Mouse (Mus musculus): ENCODE results near the gene Fam122c. TPM values are rescaled to one million over a fixed set of nuclear protein-coding genes. Genes with fewer than 3 reads are reported as not detected.

Gene Fam122c
- polyA plus RNA-seq (2014; fragmentation: Nextera tagmentation; extraction: Ambion mirVana), result not detected in 2 replicates

DNA sequence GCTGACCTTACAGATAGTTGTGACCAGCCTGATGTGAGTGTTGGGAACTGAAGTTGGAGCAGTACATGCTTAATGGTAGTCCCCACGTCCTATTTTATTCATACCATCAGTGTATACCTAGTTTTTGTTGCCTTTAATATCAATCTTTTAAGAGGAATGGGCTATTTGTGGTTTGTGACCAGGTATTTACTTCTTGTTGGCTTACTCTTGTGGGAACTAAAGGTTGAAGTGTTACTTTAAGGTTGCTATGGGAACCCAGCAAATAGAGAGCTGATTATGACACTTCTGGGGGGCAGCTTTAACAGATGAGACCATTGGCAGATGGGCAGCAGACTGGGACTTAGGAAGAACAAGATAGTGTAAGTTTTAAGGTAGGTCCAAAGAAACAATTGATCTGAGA is at the start of gene Fam122c:
Gene Fam122c (plus strand): TSS at position 301 of the 400 bp plus-strand sequence.
- no peak within 1 kb of the TSS for H3K4me3 ChIP-seq (replicated peaks; ENCODE audit: low read length)
- H3K9ac ChIP-seq, result no peak within 1 kb of the TSS
- H3K4me2 ChIP-seq (replicated peaks), result no peak within 1 kb of the TSS
- ATAC-seq (ENCODE audit: low FRiP score) (no peak), DNase-seq (ENCODE audit: low spot score) (no peak)
- no peaks in the 10 kb centered on the region for H3K36me3 ChIP-seq (replicated peaks; ENCODE audit: control insufficient read depth, insufficient read depth)
- WGBS, result 56% methylated on average over 1 of the region's 1 CpGs
- no peaks in the 10 kb centered on the region for H3K9me3 ChIP-seq (ENCODE audit: control insufficient read depth, low read length)
- no peaks in the 10 kb centered on the region for H3K27me3 ChIP-seq (ENCODE audit: control insufficient read depth, insufficient read depth, low read length)
- H3K4me1 ChIP-seq (replicated peaks; ENCODE audit: control insufficient read depth, insufficient read depth, low read length), result no peaks in the 10 kb centered on the region
- H3K27ac ChIP-seq, result no peak within 1 kb of the TSS

DNA sequence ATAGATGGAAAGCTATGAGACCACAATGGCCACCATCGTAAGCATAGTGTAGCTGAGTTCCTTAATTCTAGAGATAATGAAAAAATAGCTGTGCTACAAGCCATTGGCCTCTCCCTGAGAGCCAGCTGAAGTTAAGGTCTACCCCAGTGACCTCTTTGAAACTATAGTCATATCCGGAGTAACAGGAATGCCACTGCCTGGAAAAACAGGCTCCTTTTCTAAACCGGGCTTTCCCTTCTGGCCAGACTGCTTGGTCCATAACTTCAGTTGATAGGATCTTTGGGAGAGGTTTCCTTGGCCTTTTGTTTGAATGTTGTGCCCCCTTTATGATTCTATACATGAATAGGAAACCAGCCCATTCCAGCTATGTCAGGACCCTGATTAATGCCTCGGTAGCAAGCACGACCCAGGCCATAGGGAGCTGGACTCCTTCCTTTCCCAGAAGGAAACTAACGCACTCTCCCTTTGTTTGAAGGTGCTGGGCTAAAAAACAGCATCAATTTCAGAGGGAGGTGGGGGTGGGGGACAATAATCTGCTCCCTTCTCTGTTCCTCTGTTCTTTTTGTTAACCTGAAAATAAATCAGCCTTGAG is 48.8 kb upstream of the Fam122c start:
- H3K27ac ChIP-seq, result no peak overlapping the region
- H3K4me3 ChIP-seq (replicated peaks; ENCODE audit: low read length), result no peak overlapping the region
- no peak overlapping the region for H3K9ac ChIP-seq
- no peaks in the 10 kb centered on the region for H3K4me1 ChIP-seq (replicated peaks; ENCODE audit: control insufficient read depth, insufficient read depth, low read length)
- no peak for DNase-seq (ENCODE audit: low spot score)
- WGBS, result 58% methylated on average over 6 of the region's 6 CpGs
- no peaks in the 10 kb centered on the region for H3K36me3 ChIP-seq (replicated peaks; ENCODE audit: control insufficient read depth, insufficient read depth)
- no peaks in the 10 kb centered on the region for H3K27me3 ChIP-seq (ENCODE audit: control insufficient read depth, insufficient read depth, low read length)
- no peaks in the 10 kb centered on the region for H3K9me3 ChIP-seq (ENCODE audit: control insufficient read depth, low read length)
- no peak for ATAC-seq (ENCODE audit: low FRiP score)
- no peak overlapping the region for H3K4me2 ChIP-seq (replicated peaks)

GRCm38 (mm10) chrX:53231965-53232364 is 41.3 kb upstream of the Fam122c start:
- Histone ChIP-seq H3K27me3 (ENCODE audit: control insufficient read depth, insufficient read depth, low read length) (no peaks in the 10 kb centered on the region), H3K4me2 (replicated peaks) (peak overlapping the region; percentile 51), H3K4me1 (replicated peaks; ENCODE audit: control insufficient read depth, insufficient read depth, low read length) (no peaks in the 10 kb centered on the region), H3K9me3 (ENCODE audit: control insufficient read depth, low read length) (no peaks in the 10 kb centered on the region), H3K4me3 (replicated peaks; ENCODE audit: low read length) (peak overlapping the region; percentile 28), H3K36me3 (replicated peaks; ENCODE audit: control insufficient read depth, insufficient read depth) (no peaks in the 10 kb centered on the region), H3K9ac (peak overlapping the region; percentile 40; the same call in 1 of the 2 replicates), H3K27ac (no peak overlapping the region)
- DNase-seq (ENCODE audit: low spot score) (no peak), ATAC-seq (ENCODE audit: low FRiP score) (no peak)
- 34% methylated on average over 13 of the region's 13 CpGs for WGBS

GRCm38 (mm10) chrX:53233689-53234088 is 39.5 kb upstream of the Fam122c start:
- H3K4me3 ChIP-seq (replicated peaks; ENCODE audit: low read length), result no peak overlapping the region
- no peak for DNase-seq (ENCODE audit: low spot score)
- H3K4me1 ChIP-seq (replicated peaks; ENCODE audit: control insufficient read depth, insufficient read depth, low read length), result no peaks in the 10 kb centered on the region
- no peak overlapping the region for H3K9ac ChIP-seq
- H3K9me3 ChIP-seq (ENCODE audit: control insufficient read depth, low read length), result no peaks in the 10 kb centered on the region
- no peaks in the 10 kb centered on the region for H3K27me3 ChIP-seq (ENCODE audit: control insufficient read depth, insufficient read depth, low read length)
- H3K36me3 ChIP-seq (replicated peaks; ENCODE audit: control insufficient read depth, insufficient read depth), result no peaks in the 10 kb centered on the region
- ATAC-seq (ENCODE audit: low FRiP score), result no peak
- H3K27ac ChIP-seq, result no peak overlapping the region
- H3K4me2 ChIP-seq (replicated peaks), result no peak overlapping the region
- 35% methylated on average over 3 of the region's 4 CpGs for WGBS

- Histone ChIP-seq H3K36me3 (replicated peaks; ENCODE audit: control insufficient read depth, insufficient read depth) (no peaks in the 10 kb centered on the region), H3K4me2 (replicated peaks) (no peak overlapping the region), H3K27ac (no peak overlapping the region), H3K27me3 (ENCODE audit: control insufficient read depth, insufficient read depth, low read length) (no peaks in the 10 kb centered on the region), H3K4me1 (replicated peaks; ENCODE audit: control insufficient read depth, insufficient read depth, low read length) (no peaks in the 10 kb centered on the region), H3K9ac (no peak overlapping the region), H3K4me3 (replicated peaks; ENCODE audit: low read length) (no peak overlapping the region), H3K9me3 (ENCODE audit: control insufficient read depth, low read length) (no peaks in the 10 kb centered on the region)
- 35% methylated on average over 7 of the region's 7 CpGs for WGBS
- DNase-seq (ENCODE audit: low spot score) (no peak), ATAC-seq (ENCODE audit: low FRiP score) (no peak)
Observed at GRCm38 (mm10) chrX:53236404-53236803, 36.8 kb upstream of the Fam122c start.

- no peaks in the 10 kb centered on the region for H3K4me1 ChIP-seq (replicated peaks; ENCODE audit: control insufficient read depth, insufficient read depth, low read length)
- no peak overlapping the region for H3K9ac ChIP-seq
- no peaks in the 10 kb centered on the region for H3K9me3 ChIP-seq (ENCODE audit: control insufficient read depth, low read length)
- 15% methylated on average over 2 of the region's 2 CpGs for WGBS
- no peak overlapping the region for H3K4me2 ChIP-seq (replicated peaks)
- no peak for ATAC-seq (ENCODE audit: low FRiP score)
- no peak overlapping the region for H3K27ac ChIP-seq
- H3K36me3 ChIP-seq (replicated peaks; ENCODE audit: control insufficient read depth, insufficient read depth), result no peaks in the 10 kb centered on the region
- H3K27me3 ChIP-seq (ENCODE audit: control insufficient read depth, insufficient read depth, low read length), result no peaks in the 10 kb centered on the region
- no peak overlapping the region for H3K4me3 ChIP-seq (replicated peaks; ENCODE audit: low read length)
- no peak for DNase-seq (ENCODE audit: low spot score)
Observed at GRCm38 (mm10) chrX:53237971-53238370, 35.3 kb upstream of the Fam122c start.

- DNase-seq (ENCODE audit: low spot score), result no peak
- H3K36me3 ChIP-seq (replicated peaks; ENCODE audit: control insufficient read depth, insufficient read depth), result no peaks in the 10 kb centered on the region
- no peak within 1 kb of the TSS for H3K4me3 ChIP-seq (replicated peaks; ENCODE audit: low read length)
- no peak within 1 kb of the TSS for H3K27ac ChIP-seq
- WGBS, result 73% methylated on average over 4 of the region's 4 CpGs
- H3K9me3 ChIP-seq (ENCODE audit: control insufficient read depth, low read length), result no peaks in the 10 kb centered on the region
- H3K4me1 ChIP-seq (replicated peaks; ENCODE audit: control insufficient read depth, insufficient read depth, low read length), result no peaks in the 10 kb centered on the region
- no peak within 1 kb of the TSS for H3K4me2 ChIP-seq (replicated peaks)
- no peak within 1 kb of the TSS for H3K9ac ChIP-seq
- no peak for ATAC-seq (ENCODE audit: low FRiP score)
- H3K27me3 ChIP-seq (ENCODE audit: control insufficient read depth, insufficient read depth, low read length), result no peaks in the 10 kb centered on the region
Observed at GRCm38 (mm10) chrX:53240011-53240410, 33.2 kb upstream of the Fam122c start, which contains the start of gene Plac1. Gene Plac1, minus strand, starts transcription at chrX:53240111.

- ATAC-seq (ENCODE audit: low FRiP score) (no peak), DNase-seq (ENCODE audit: low spot score) (no peak)
- Histone ChIP-seq H3K9me3 (ENCODE audit: control insufficient read depth, low read length) (no peaks in the 10 kb centered on the region), H3K27ac (no peak overlapping the region), H3K27me3 (ENCODE audit: control insufficient read depth, insufficient read depth, low read length) (no peaks in the 10 kb centered on the region), H3K4me2 (replicated peaks) (no peak overlapping the region), H3K9ac (no peak overlapping the region), H3K4me3 (replicated peaks; ENCODE audit: low read length) (no peak overlapping the region), H3K36me3 (replicated peaks; ENCODE audit: control insufficient read depth, insufficient read depth) (no peaks in the 10 kb centered on the region), H3K4me1 (replicated peaks; ENCODE audit: control insufficient read depth, insufficient read depth, low read length) (no peaks in the 10 kb centered on the region)
Observed at GRCm38 (mm10) chrX:53255195-53255594, 18.0 kb upstream of the Fam122c start.

DNA sequence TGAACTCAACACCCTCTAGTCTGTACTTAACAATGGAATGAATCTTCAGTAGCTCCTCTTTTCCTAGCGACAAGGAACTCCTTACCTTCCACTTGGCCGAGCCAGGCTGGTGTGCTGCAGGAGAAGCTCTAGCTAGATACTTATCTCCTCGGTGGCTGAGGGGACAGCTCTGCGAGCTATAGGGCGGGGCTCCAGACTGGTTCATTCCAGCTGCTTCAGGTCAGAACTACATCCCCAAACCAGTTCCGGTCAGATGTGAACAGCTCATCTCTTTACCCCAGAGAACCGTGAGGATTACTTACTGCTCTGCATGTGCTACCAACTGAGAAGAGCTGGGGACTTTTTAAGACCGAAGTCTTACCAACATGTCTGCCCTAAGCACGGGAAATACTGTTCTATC is 7.0 kb upstream of the Fam122c start:
- Histone ChIP-seq H3K27me3 (ENCODE audit: control insufficient read depth, insufficient read depth, low read length) (no peaks in the 10 kb centered on the region), H3K36me3 (replicated peaks; ENCODE audit: control insufficient read depth, insufficient read depth) (no peaks in the 10 kb centered on the region), H3K27ac (no peak overlapping the region), H3K4me1 (replicated peaks; ENCODE audit: control insufficient read depth, insufficient read depth, low read length) (no peaks in the 10 kb centered on the region), H3K9me3 (ENCODE audit: control insufficient read depth, low read length) (no peaks in the 10 kb centered on the region), H3K4me2 (replicated peaks) (no peak overlapping the region), H3K9ac (no peak overlapping the region), H3K4me3 (replicated peaks; ENCODE audit: low read length) (no peak overlapping the region)
- DNase-seq (ENCODE audit: low spot score), result no peak
- ATAC-seq (ENCODE audit: low FRiP score), result no peak
- 82% methylated on average over 9 of the region's 9 CpGs for WGBS

- WGBS, result 22% methylated on average over 10 of the region's 10 CpGs
- DNase-seq (ENCODE audit: low spot score), result peak; percentile 34
- no peak overlapping the region; the same call in 1 of the 2 replicates for H3K27ac ChIP-seq
Observed at GRCm38 (mm10) chrX:53268856-53269255, 4.4 kb upstream of the Fam122c start.

More at GRCm38 (mm10) chrX:53268856-53269255, 4.4 kb upstream of the Fam122c start:
- Histone ChIP-seq H3K36me3 (replicated peaks; ENCODE audit: control insufficient read depth, insufficient read depth) (no peaks in the 10 kb centered on the region), H3K4me3 (replicated peaks; ENCODE audit: low read length) (peak overlapping the region; percentile 55), H3K9ac (peak overlapping the region; percentile 62), H3K4me2 (replicated peaks) (peak overlapping the region; percentile 67), H3K4me1 (replicated peaks; ENCODE audit: control insufficient read depth, insufficient read depth, low read length) (no peaks in the 10 kb centered on the region), H3K27me3 (ENCODE audit: control insufficient read depth, insufficient read depth, low read length) (no peaks in the 10 kb centered on the region), H3K9me3 (ENCODE audit: control insufficient read depth, low read length) (no peaks in the 10 kb centered on the region)
- peak; percentile 86 for ATAC-seq (ENCODE audit: low FRiP score)
